In the genomic region with DNA sequence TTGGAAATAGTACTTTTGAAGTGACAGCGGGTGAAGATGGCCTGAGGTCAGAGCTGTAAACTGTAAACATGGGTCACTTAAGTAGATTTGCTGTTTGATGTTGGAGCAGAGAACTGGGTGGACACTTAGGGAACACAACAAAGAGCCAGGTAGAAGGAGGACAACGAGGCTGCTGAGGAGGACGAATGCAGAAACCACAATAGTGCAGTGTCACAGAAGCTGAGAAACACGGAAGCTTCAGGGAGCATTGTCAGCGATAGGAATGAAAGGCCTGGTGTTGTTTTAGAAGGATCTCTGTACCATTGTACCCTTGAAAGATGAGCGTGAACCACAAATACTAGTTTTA, we compare ENCODE assay signal across 8 mouse cellular contexts. TPM values are rescaled to one million over a fixed set of nuclear protein-coding genes. Genes with fewer than 3 reads are reported as not detected.
A peak's percentile ranks its signal among the peaks of the same experiment; 100 is the strongest.
DNase-seq lines count a peak whose midpoint lies in the region; ATAC-seq and TF ChIP-seq lines count a peak whose summit lies in the region.

No protein-coding gene starts in this region.

- ATAC-seq in heart, embryonic 12.5 days (ENCODE audit: insufficient number of reproducible peaks, low FRiP score): no peak
- no peak; the same call in 1 of the 2 replicates for ATAC-seq in G1E (ENCODE audit: extremely low read depth, insufficient number of reproducible peaks, low FRiP score, poor library complexity, severe bottlenecking)
- ATAC-seq in cerebellum, adult (ENCODE audit: insufficient number of reproducible peaks, low FRiP score, low TSS enrichment): no peak

- peak overlapping the region; percentile 83 for H3K4me2 ChIP-seq in heart, embryonic 12.5 days

- peak overlapping the region; percentile 94 for H3K27ac ChIP-seq in heart, embryonic 12.5 days (ENCODE audit: poor library complexity, severe bottlenecking)
- peak overlapping the region; percentile 78 for H3K27ac ChIP-seq in macrophage

- H3K9me3 ChIP-seq in heart, embryonic 12.5 days (replicated peaks): no peaks in the 10 kb centered on the region
- no peaks in the 10 kb centered on the region for H3K9me3 ChIP-seq in G1E (replicated peaks)

- peaks cover 7% of the 10 kb centered on the region; the same call in 1 of the 2 replicates for H3K36me3 ChIP-seq in heart, embryonic 12.5 days
- peaks cover 45% of the 10 kb centered on the region for H3K36me3 ChIP-seq in G1E (replicated peaks)
- no peaks in the 10 kb centered on the region for H3K36me3 ChIP-seq in macrophage (ENCODE audit: inconsistent target)

- H3K9ac ChIP-seq in heart, embryonic 12.5 days: peak overlapping the region; percentile 93

- peaks cover 28% of the 10 kb centered on the region for H3K4me1 ChIP-seq in heart, embryonic 12.5 days (replicated peaks)
- H3K4me1 ChIP-seq in G1E (ENCODE audit: insufficient read depth, low read depth, low read length): peaks cover 45% of the 10 kb centered on the region

- H3K79me2 ChIP-seq in macrophage (ENCODE audit: inconsistent target): peaks cover 51% of the 10 kb centered on the region

- no peak for TF ChIP-seq CTCF in G1E (IDR thresholded peaks at IDR 0.05; ENCODE audit: low read depth, low read length)

- WGBS in heart, embryonic 12.5 days: 23% methylated on average over 6 of the region's 6 CpGs
- 4% methylated on average over 6 of the region's 6 CpGs for WGBS in macrophage (ENCODE audit: missing documents)

- H3K27me3 ChIP-seq in heart, embryonic 12.5 days (replicated peaks): no peaks in the 10 kb centered on the region
- H3K27me3 ChIP-seq in G1E (ENCODE audit: insufficient read depth, low read length): no peaks in the 10 kb centered on the region

- peak overlapping the region; percentile 89 for H3K4me3 ChIP-seq in heart, embryonic 12.5 days
- H3K4me3 ChIP-seq in G1E (ENCODE audit: low read depth, low read length): peak overlapping the region; percentile 81
- peak overlapping the region; percentile 72 for H3K4me3 ChIP-seq in macrophage (ENCODE audit: inconsistent target)

- DNase-seq in heart, adult 18-20 months: no peak
- no peak for DNase-seq in G1E (ENCODE audit: low spot score)
- DNase-seq in gonadal fat pad, adult 2 months (ENCODE audit: low read depth): peak; percentile 14
- peak; percentile 26 for DNase-seq in thymus, postnatal 4 days
- DNase-seq in adrenal gland, postnatal 14 days: no peak

RNA-seq across cellular contexts. Expression of gene Psen1, which starts 1.1 kb away (rescaled TPM):
- 48.9 and 52.4 TPM in 2 replicates for polyA plus RNA-seq in heart, embryonic 12.5 days (2016; fragmentation: Nextera tagmentation; extraction: Ambion mirVana)
- 10 to 100 TPM; 29.2 to 35.0 TPM for total RNA-seq in heart, adult 18-20 months (2021)
- 123 and 134 TPM in 2 replicates for total RNA-seq in G1E (2014; fragmentation: Nextera tagmentation)
- total RNA-seq in G1E (2017): 59.8 and 74.3 TPM in 2 replicates
- polyA plus RNA-seq in G1E (2012): 26.3 and 32.5 TPM in 2 replicates
- polyA plus RNA-seq in gonadal fat pad, adult 2 months (2012; rRNA removed): 21.9 and 35.0 TPM in 2 replicates
- 100 to 1,000 TPM in 7 of 26 experiments, 10 to 100 TPM in 19; 54.4 to 115 (median 86.6) TPM for total RNA-seq in macrophage (2018; cell fraction: chromatin; rRNA removed)
- 100 to 1,000 TPM in 24 of 26 experiments, 10 to 100 TPM in 2; 88.9 to 150 (median 119) TPM for total RNA-seq in macrophage (2018; cell fraction: cytosol; rRNA removed)
- 100 to 1,000 TPM in 14 of 26 experiments, 10 to 100 TPM in 12; 68.5 to 143 (median 105) TPM for total RNA-seq in macrophage (2018; cell fraction: nucleus; rRNA removed)
- 85.8 to 182 TPM (median 105 TPM) in 3 replicates for polyA plus RNA-seq in macrophage (2018)
- 53.6 and 62.6 TPM in 2 replicates for total RNA-seq in adrenal gland, postnatal 14 days (2021)

RNA-seq across cellular contexts. Expression of gene Rbm25, which starts 58.0 kb away (rescaled TPM):
- polyA plus RNA-seq in heart, embryonic 12.5 days (2016; fragmentation: Nextera tagmentation; extraction: Ambion mirVana): 176 and 187 TPM in 2 replicates
- total RNA-seq in heart, adult 18-20 months (2021): 10 to 100 TPM; 39.9 to 47.7 TPM
- total RNA-seq in G1E (2014; fragmentation: Nextera tagmentation) (1,277 and 1,301 TPM in 2 replicates), G1E (2017) (382 and 467 TPM in 2 replicates)
- polyA plus RNA-seq in G1E (2012) (105 and 153 TPM in 2 replicates), macrophage (2018) (77.7 to 115 TPM (median 79.6 TPM) in 3 replicates)
- 21.0 and 30.0 TPM in 2 replicates for polyA plus RNA-seq in gonadal fat pad, adult 2 months (2012; rRNA removed)
- total RNA-seq in macrophage (2018; cell fraction: chromatin; rRNA removed): 1,000 to 10,000 TPM in 22 of 26 experiments, 100 to 1,000 TPM in 4; 873 to 1,709 (median 1,160) TPM
- 10 to 100 TPM; 27.7 to 81.2 (median 50.5) TPM for total RNA-seq in macrophage (2018; cell fraction: cytosol; rRNA removed)
- 1,000 to 10,000 TPM in 1 of 26 experiments, 100 to 1,000 TPM in 25; 350 to 1,007 (median 643) TPM for total RNA-seq in macrophage (2018; cell fraction: nucleus; rRNA removed)
- 103 and 128 TPM in 2 replicates for total RNA-seq in adrenal gland, postnatal 14 days (2021)

Comparison
In these comparisons a context has a peak if more than half of its experiments do, and no peak if none do; other contexts are left out.
1. DNase-seq: peak in gonadal fat pad, adult 2 months (single experiment) and thymus, postnatal 4 days (single experiment); none in heart, adult 18-20 months (0 of 2), G1E (single experiment) and adrenal gland, postnatal 14 days (single experiment).
2. Peak in every context shown above with its lines, with median percentiles within 50 percentile points of each other: H3K4me3 ChIP-seq.